Mouse (Mus musculus) lung, postnatal 14 days (tissue): ENCODE measurements around the gene Ccdc50.
A peak's percentile ranks its signal among the peaks of the same experiment; 100 is the strongest.

Source experiments
- DNase-seq: peaks from one replicate; pipeline ENCODE4 v3.0.0; 2021

Ccdc50 gene

DNA sequence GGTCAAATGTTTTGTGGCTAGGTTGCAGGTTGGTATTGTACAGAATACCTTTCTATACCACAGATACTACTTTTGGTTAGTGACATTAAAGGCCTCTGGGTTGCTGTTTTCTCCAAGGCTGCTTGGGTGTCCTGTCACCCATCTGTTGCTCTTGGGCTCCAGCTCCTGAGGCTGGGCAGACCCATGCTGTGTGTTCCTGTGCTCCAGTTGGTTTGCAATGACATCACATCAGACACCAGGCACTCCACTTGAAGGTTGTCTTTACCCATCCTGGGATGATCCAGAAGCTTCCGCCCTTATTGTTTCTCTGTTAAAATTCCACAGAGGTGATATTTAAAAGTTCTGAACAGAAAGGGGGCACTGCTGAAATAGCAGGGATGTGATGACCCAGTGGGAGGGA is 8.3 kb downstream of the Ccdc50 start:
- DNase-seq = no peak

DNA sequence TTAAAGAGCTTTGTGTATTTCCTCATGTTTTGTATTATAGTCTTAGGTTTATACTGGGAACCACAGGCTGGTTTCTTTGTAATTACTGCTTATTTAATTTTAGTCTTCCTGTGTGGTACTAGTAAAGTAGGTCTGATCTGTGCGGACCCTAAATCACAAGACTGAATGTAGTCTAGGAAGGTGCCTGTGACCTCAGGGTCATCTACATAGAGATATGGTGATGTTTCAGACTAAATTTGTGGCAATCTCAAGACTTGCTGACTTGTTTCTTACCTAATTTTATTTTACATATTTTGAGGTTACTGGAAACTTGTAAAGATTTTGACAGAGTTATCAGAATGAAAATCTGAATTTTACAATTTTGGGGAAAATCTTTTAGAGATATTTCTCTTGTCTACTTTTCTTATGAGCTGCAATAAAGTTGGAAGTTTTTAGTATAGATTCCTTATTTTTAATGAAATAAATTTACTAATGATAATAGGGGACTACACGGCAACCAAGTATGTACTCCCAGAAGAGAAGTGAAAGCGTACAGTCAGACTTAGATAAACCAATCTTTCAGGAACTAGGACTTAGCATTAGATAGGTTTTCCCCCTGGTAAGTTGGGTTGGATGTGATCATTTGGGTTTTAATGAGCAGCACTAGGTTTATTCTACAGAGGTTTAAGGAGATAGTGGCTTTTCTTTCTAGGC is 10.5 kb downstream of the Ccdc50 start:
- DNase-seq = no peak

GRCm38 (mm10) chr16:27399719-27400253 is 11.1 kb downstream of the Ccdc50 start:
- DNase-seq = no peak

- no peak for DNase-seq
Observed at GRCm38 (mm10) chr16:27401579-27401978, 12.9 kb downstream of the Ccdc50 start.

- no peak for DNase-seq
Observed at GRCm38 (mm10) chr16:27404107-27404506, 15.4 kb downstream of the Ccdc50 start.

DNA sequence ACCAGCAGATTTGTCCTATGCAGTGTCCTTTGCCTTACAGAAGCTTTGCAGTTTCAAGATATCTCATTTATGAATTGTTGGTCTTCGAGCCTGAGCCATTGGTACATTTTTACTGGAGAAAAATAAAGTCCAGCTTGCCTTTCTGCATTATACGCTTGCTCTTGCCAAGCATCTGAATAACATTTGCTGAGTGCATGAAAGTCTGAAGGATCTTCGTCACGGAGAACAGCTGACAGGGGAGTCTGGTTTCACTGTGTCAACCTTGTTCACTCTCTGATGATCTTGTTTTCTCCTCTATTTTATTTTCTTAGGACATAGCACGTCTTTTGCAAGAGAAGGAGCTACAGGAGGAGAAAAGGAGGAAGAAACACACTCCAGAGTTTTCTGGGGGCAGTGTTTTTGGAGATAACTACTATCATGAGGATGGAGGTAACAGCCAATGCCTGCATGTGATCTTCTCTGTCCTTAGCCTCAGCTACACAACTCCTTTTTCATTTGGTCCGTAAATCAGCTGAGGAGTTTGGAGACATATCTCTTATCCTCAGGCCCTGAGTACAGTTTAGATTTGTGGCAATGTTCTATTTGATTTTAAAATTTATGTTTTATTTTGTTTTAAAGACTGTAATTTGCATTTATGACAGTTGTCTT is 28.4 kb downstream of the Ccdc50 start:
- DNase-seq = no peak

DNA sequence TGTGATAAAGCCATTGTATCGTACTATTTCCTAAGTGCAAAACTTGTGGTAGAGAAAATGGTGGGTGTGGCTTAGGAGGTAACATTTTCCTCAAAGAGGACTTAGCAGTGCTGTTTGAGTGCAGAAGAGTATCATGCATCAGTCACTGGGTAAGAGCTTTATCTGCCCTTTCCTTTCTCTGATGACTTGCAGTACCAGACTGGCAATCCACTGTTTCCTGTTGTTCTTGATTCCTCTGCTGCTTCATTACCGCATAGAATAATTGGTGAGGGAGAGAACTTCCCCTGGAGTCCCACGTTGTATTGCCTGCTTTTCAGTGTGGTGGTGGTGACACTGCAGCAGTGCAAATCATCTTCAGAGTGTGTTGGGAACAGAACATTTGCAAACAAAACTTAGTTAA is 29.0 kb downstream of the Ccdc50 start:
- no peak for DNase-seq

DNA sequence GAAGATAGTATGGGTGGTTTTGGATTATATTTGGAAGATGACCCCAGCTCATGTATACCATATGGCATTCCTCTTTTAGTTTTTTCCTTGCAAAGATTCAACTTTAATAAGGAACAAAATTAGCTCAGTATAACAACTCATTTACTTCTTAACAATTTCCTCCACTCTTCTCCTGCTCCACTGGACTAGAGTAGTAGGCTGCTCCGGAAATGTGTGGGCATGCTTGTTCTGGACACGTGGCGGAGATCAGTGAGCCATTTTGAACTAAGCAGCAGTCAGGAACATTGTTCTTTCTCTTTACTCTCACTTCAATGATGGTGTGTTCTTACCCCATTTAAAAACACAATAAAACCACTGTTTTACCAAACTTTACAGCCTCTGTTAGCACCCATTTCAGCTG is 32.3 kb downstream of the Ccdc50 start:
- no peak for DNase-seq

- no peak for DNase-seq
Observed at GRCm38 (mm10) chr16:27435034-27435433, 46.4 kb downstream of the Ccdc50 start.

GRCm38 (mm10) chr16:27443941-27444340 is 55.3 kb downstream of the Ccdc50 start:
- DNase-seq = no peak

GRCm38 (mm10) chr16:27449360-27449759 is 60.7 kb downstream of the Ccdc50 start:
- DNase-seq = no peak

- DNase-seq = no peak
Observed at GRCm38 (mm10) chr16:27450655-27451054, 62.0 kb downstream of the Ccdc50 start.

DNA sequence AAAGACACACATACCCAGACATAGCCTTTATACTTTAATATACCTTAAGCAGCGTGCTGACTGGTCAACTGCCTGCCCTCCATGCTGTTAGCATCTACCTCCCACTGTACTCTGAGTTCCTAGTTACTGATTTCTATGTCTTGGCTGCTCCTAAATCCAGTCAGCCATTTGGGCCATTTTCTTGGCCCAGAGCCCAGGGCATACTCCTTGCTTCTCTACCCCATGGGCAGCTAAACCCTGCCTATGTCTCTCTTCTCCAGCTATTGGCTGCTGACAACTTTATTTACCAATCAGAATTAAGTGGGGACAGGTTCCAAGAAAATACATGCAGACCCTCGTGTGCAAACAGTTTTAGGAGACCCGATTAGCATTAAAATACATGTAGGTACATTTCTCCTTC is 64.7 kb downstream of the Ccdc50 start:
- no peak for DNase-seq

- DNase-seq = no peak
Observed at GRCm38 (mm10) chr16:27453823-27454222, 65.2 kb downstream of the Ccdc50 start.

- peak; percentile 83 for DNase-seq
Observed at GRCm38 (mm10) chr16:27457273-27457672, 68.6 kb downstream of the Ccdc50 start.

GRCm38 (mm10) chr16:27468731-27469130 is 80.1 kb downstream of the Ccdc50 start:
- peak; percentile 24 for DNase-seq

- DNase-seq = no peak
Observed at GRCm38 (mm10) chr16:27471389-27471788, 82.7 kb downstream of the Ccdc50 start.

- no peak for DNase-seq
Observed at GRCm38 (mm10) chr16:27483834-27484233, 95.2 kb downstream of the Ccdc50 start.
